Mouse (Mus musculus) liver, embryonic 12.5 days (tissue): ENCODE measurements around the gene Fth1. TPM values are rescaled to one million over a fixed set of nuclear protein-coding genes. Genes with fewer than 3 reads are reported as not detected.
"Not testable (repeated sequence)": the region's sequence is repeated elsewhere in the genome, so short reads cannot be mapped to it uniquely, and the experiment has no call there.

Experiments used
- ATAC-seq: fragments of 200-750 bp; cut with Nextera tagmentation; 2 replicates; pipeline ENCODE4 v1.8.0; 2017; ENCODE audit warnings: moderate number of reproducible peaks, mild to moderate bottlenecking, moderate library complexity
- H3K27ac ChIP-seq: fragments of 300-500 bp; sonication (generic); 2 replicates; pipeline ENCODE4 v1.5.1; 2016; ENCODE audit warnings: mild to moderate bottlenecking
- H3K27me3 ChIP-seq: fragments of 300-500 bp; sonication (generic); replicated peaks from 2 replicates; pipeline ENCODE4 v1.6.1; 2016; ENCODE audit warnings: mild to moderate bottlenecking, moderate library complexity
- H3K36me3 ChIP-seq: fragments of 300-500 bp; sonication (generic); 2 replicates; pipeline ENCODE4 v1.6.1; 2016; ENCODE audit warnings: mild to moderate bottlenecking, moderate library complexity
- H3K4me1 ChIP-seq: fragments of 300-500 bp; sonication (generic); 2 replicates; pipeline ENCODE4 v1.6.1; 2016
- H3K4me2 ChIP-seq: fragments of 300-500 bp; sonication (generic); 2 replicates; pipeline ENCODE4 v1.6.1; 2016; ENCODE audit warnings: mild to moderate bottlenecking, moderate library complexity
- H3K4me3 ChIP-seq: fragments of 300-500 bp; sonication (generic); 2 replicates; pipeline ENCODE4 v1.5.1; 2016; ENCODE audit warnings: mild to moderate bottlenecking, moderate library complexity
- H3K9ac ChIP-seq: fragments of 300-500 bp; sonication (generic); 2 replicates; pipeline ENCODE4 v1.6.1; 2016; ENCODE audit warnings: mild to moderate bottlenecking, moderate library complexity
- H3K9me3 ChIP-seq: fragments of 300-500 bp; sonication (generic); replicated peaks from 2 replicates; pipeline ENCODE4 v1.6.1; 2016; ENCODE audit warnings: mild to moderate bottlenecking, moderate library complexity
- WGBS: fragments of 180-500 bp; shearing (Covaris S2); methylation state at CpG from one replicate; pipeline ENCODE4 v1.1.7; 2016; ENCODE audit not compliant: insufficient replicate concordance; 5-methylcytosine and 5-hydroxymethylcytosine counted together
- polyA plus RNA-seq: library from polyadenylated mRNA; unstranded; fragments of >200 nt; fragmentation: Nextera tagmentation; extraction: Ambion mirVana; gene quantifications from 2 replicates; pipeline ENCODE4 v1.2.1, GENCODE M21; 2016

Gene Fth1
- polyA plus RNA-seq, 1 experiment from 2014 or later = 5,262 TPM

DNA sequence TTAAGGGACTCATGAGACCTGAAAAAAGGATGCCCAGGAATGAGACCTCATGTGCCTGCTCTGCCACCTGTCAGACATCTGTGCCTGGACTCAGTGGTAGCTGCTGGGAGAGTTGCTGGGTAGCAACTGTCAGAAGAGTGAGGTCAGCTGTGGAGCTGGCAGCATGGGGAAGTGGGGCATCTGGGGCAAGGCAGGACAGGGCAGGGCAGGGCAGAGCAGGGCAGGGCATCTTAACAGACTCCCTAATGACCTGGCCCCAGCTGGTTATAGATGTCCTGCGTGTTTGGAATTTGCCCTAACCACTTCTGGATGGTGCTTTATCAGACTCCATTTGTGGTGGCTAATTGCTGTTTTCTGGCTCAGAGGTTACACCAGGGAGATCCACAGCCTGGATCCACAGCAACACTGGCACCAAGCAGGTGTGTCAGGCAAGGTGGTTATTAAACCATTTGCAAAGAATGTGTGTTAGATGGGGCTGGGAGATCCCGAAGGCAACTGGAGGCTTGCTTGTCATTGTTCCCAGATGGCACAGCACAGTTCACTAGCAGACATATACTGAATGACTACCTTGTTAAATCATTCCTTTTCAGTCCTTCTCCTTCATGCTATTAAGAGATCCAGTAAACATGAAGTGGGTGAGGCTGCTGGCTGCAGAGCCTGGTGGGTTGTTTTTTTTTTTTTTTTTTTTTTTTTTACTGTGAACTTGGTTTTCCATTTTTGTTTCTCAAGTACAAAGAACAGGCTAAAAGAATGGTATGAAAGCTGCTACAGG is 14.1 kb upstream of the Fth1 start:
- Histone ChIP-seq H3K4me2 (no peak overlapping the region), H3K27ac (no peak overlapping the region), H3K36me3 (no peaks in the 10 kb centered on the region), H3K4me3 (no peak overlapping the region), H3K4me1 (peaks cover 33% of the 10 kb centered on the region), H3K27me3 (no peaks in the 10 kb centered on the region), H3K9me3 (no peaks in the 10 kb centered on the region), H3K9ac (no peak overlapping the region)
- ATAC-seq = no peak
- WGBS = 61% methylated on average over 2 of the region's 2 CpGs

GRCm38 (mm10) chr19:9968081-9968787 is 12.2 kb upstream of the Fth1 start:
- Histone ChIP-seq H3K4me2 (no peak overlapping the region), H3K9ac (no peak overlapping the region), H3K36me3 (no peaks in the 10 kb centered on the region), H3K4me1 (peaks cover 31% of the 10 kb centered on the region), H3K9me3 (no peaks in the 10 kb centered on the region), H3K27me3 (no peaks in the 10 kb centered on the region), H3K27ac (no peak overlapping the region), H3K4me3 (no peak overlapping the region)
- no peak for ATAC-seq
- WGBS = 77% methylated on average over 10 of the region's 10 CpGs

DNA sequence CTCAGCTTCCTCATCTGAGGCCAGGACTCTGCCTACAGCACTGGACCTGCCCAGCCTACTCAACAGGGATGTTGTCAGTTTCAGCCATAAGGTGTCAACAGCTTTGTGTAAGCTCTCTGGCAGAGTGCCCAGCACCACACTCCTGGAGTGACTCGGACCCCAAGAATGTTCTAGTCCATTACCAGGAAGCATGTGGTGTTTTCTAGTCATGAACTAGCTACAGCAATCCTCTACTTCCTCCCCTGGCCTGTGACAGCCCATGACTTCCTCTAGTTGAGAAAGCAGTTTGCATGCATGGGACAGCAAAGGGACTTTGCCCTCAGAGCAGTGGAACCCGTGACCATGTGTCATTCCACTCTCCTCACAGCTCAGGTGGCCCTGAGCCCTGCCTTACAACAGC is 5.5 kb upstream of the Fth1 start:
- not testable (repeated sequence) for H3K4me2 ChIP-seq, H3K27me3 ChIP-seq, H3K36me3 ChIP-seq, H3K4me3 ChIP-seq, H3K9me3 ChIP-seq, ATAC-seq, H3K9ac ChIP-seq
- WGBS = 19% methylated on average over 2 of the region's 2 CpGs
- peak overlapping the region; percentile 55 for H3K27ac ChIP-seq
- peaks cover 50% of the 10 kb centered on the region for H3K4me1 ChIP-seq

DNA sequence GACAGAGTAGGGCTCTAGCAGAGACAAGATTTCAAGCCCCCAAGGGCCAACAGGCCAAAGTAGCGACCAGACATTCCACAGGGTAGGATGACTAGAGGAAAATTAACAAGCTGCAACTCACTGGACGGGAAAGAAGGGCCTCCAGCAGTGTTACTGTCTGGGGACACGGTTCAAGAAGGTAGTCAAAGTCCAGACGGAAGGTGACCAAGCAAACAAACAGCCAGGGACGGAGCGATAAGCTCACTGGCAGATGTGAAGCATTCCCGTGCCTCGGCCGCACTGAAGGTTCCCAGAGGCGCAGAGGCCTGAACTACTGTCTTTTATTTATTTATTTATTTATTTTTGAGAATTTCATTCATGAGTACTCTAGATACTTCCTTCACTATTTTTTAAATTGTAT is 3.3 kb upstream of the Fth1 start:
- 69% methylated on average over 10 of the region's 10 CpGs for WGBS
- Histone ChIP-seq H3K27me3 (no peaks in the 10 kb centered on the region), H3K4me2 (no peak overlapping the region), H3K27ac (peak overlapping the region; percentile 71), H3K36me3 (no peaks in the 10 kb centered on the region), H3K9me3 (no peaks in the 10 kb centered on the region), H3K4me3 (no peak overlapping the region), H3K9ac (no peak overlapping the region), H3K4me1 (peaks cover 72% of the 10 kb centered on the region)
- 0 out of 2 replicates have a peak, but pooled peaks have one; percentile 25 for ATAC-seq

- Histone ChIP-seq H3K4me2 (peak overlapping the region; percentile 65), H3K9ac (peak overlapping the region; percentile 58), H3K27me3 (no peaks in the 10 kb centered on the region), H3K9me3 (no peaks in the 10 kb centered on the region), H3K36me3 (peaks cover 1% of the 10 kb centered on the region), H3K4me1 (peaks cover 73% of the 10 kb centered on the region), H3K27ac (peak overlapping the region; percentile 94), H3K4me3 (peak overlapping the region; percentile 30)
- ATAC-seq = peak; percentile 57
- 8% methylated on average over 5 of the region's 5 CpGs for WGBS
Observed at GRCm38 (mm10) chr19:9978431-9978951, 1.9 kb upstream of the Fth1 start.

GRCm38 (mm10) chr19:9979156-9979555 is 1.2 kb upstream of the Fth1 start:
- Histone ChIP-seq H3K4me1 (peaks cover 79% of the 10 kb centered on the region), H3K36me3 (peaks cover 8% of the 10 kb centered on the region), H3K9ac (peak overlapping the region; percentile 58), H3K27ac (peak overlapping the region; percentile 94), H3K27me3 (no peaks in the 10 kb centered on the region), H3K9me3 (no peaks in the 10 kb centered on the region), H3K4me2 (peak overlapping the region; percentile 65), H3K4me3 (peak overlapping the region; percentile 19; the same call in 1 of the 2 replicates)
- WGBS = 77% methylated on average over 2 of the region's 2 CpGs
- ATAC-seq = no peak

- Histone ChIP-seq H3K4me2 (peak overlapping the region; percentile 89), H3K4me1 (peaks cover 84% of the 10 kb centered on the region), H3K9ac (peak overlapping the region; percentile 97), H3K36me3 (peaks cover 32% of the 10 kb centered on the region), H3K4me3 (peak overlapping the region; percentile 92), H3K27me3 (no peaks in the 10 kb centered on the region), H3K27ac (peak overlapping the region; percentile 99), H3K9me3 (no peaks in the 10 kb centered on the region)
- WGBS = 51% methylated on average over 4 of the region's 4 CpGs
- ATAC-seq = no peak
Observed at GRCm38 (mm10) chr19:9981621-9982020, 1.2 kb downstream of the Fth1 start.

- Histone ChIP-seq H3K4me1 (peaks cover 84% of the 10 kb centered on the region), H3K9me3 (no peaks in the 10 kb centered on the region), H3K4me3 (peak overlapping the region; percentile 92), H3K27ac (peak overlapping the region; percentile 99), H3K36me3 (peaks cover 37% of the 10 kb centered on the region), H3K27me3 (no peaks in the 10 kb centered on the region), H3K9ac (peak overlapping the region; percentile 97), H3K4me2 (peak overlapping the region; percentile 89)
- 1% methylated on average over 59 of the region's 59 CpGs for WGBS
- ATAC-seq = peak; percentile 86
Observed at GRCm38 (mm10) chr19:9982151-9982851, 1.9 kb downstream of the Fth1 start.

DNA sequence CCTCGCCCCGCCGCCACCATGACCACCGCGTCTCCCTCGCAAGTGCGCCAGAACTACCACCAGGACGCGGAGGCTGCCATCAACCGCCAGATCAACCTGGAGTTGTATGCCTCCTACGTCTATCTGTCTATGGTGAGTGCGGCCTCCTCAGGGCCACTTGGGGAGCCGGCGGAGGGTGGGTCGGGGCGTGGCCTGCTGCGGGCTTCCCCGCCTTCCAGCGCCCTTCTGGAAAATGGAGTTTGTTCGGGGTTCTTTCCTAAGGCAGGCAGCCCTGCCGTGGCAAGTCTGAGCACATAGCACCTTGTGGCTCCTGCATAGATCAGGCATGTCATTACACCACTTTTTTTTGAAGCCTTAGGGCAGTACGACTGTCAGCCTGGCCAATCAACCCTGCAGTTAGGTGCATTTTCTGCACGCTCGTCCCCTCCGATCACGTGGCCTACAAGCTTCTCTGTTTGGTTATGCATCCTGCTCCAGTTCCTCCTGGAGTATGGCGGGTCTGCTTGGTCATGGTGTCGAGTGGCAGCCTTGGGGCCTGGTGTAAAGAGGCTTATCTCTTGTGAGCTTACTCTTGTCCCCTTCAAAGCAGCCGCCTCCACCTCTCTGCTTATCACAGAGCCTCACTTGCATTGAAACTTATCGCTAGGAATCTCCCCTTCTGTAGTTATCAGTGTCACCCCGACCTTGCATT is 2.6 kb downstream of the Fth1 start:
- Histone ChIP-seq H3K4me2 (peak overlapping the region; percentile 89), H3K27ac (peak overlapping the region; percentile 99), H3K36me3 (peaks cover 37% of the 10 kb centered on the region), H3K4me1 (peaks cover 85% of the 10 kb centered on the region), H3K9me3 (no peaks in the 10 kb centered on the region), H3K4me3 (peak overlapping the region; percentile 92), H3K9ac (peak overlapping the region; percentile 97), H3K27me3 (no peaks in the 10 kb centered on the region)
- under 1% methylated on average over 31 of the region's 31 CpGs for WGBS
- peak; percentile 81 for ATAC-seq

- H3K27ac ChIP-seq = peak overlapping the region; percentile 99
- 75% methylated on average over 20 of the region's 20 CpGs for WGBS
- peak overlapping the region; percentile 92 for H3K4me3 ChIP-seq
- peaks cover 37% of the 10 kb centered on the region for H3K36me3 ChIP-seq
- no peaks in the 10 kb centered on the region for H3K27me3 ChIP-seq
- ATAC-seq = no peak
- H3K9me3 ChIP-seq = no peaks in the 10 kb centered on the region
- H3K9ac ChIP-seq = peak overlapping the region; percentile 97
- peaks cover 85% of the 10 kb centered on the region for H3K4me1 ChIP-seq
- H3K4me2 ChIP-seq = peak overlapping the region; percentile 89
Observed at GRCm38 (mm10) chr19:9984111-9985055, 4.0 kb downstream of the Fth1 start.
